Mouse (Mus musculus): ENCODE measurements around the gene Yif1a. TPM values are rescaled to one million over a fixed set of nuclear protein-coding genes. Genes with fewer than 3 reads are reported as not detected.

Gene Yif1a
- polyA plus RNA-seq, 1 experiment from 2014 or later, result 67.3 TPM

DNA sequence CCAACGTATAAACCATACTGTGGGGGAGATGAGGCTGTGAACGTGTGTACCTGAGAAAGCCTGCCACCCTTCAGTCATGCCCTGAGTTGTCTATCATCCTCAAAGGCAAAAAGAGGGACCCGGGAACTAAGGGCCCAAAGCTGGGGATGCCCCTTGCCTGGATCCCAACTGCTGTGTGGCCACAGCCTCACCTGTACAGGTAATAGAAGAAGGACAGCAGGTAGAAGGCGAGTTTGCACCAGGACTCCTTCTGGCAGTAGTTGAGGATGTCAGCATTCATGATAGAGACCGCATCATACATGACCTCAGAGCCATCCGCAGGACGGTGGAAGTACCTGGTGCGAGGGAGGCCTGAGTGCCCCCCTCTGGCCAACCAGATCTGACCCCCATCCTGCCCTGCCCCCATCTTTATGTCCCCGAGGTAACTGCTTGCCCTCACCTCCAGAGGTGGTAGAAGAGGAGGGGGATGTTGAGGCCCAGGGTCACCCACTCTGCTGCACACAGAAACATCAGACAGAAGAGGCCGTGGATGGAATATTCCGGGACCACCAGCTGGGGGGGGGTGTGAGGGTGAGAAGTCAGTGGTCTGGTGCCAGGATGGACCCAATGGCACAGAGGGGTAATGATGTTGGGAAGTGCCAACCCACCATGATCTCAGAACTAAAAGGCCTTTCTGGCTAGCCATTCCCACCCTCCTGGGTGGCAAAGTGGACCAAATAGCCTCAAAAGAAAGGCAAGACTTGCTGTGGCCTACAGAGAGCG lies 5.3 kb downstream of the Yif1a start:
- no peak overlapping the region; the same call in 1 of the 2 replicates for H3K4me2 ChIP-seq (replicated peaks)
- WGBS, result 74% methylated on average over 12 of the region's 12 CpGs

DNA sequence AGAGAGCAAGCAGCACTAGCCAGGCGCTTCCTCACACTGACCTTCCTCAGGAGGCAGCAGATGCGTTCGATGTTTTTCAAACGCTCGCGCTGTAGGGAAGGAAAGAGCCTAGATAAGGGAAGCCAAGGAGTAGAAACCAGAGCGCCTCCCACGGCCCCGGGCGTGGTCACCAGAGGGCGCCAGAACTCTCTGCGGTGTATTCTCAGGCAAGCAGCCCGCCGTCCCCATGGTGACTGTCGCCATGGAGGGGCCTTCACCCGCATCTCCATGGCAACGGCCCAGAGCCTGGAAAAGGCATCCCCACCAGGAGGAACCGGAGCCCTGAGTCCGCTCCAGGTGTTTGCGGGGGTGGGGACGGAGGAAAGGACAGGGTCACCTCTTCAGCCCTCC lies 5.9 kb downstream of the Yif1a start:
- Histone ChIP-seq H3K4me2 (replicated peaks) (peak overlapping the region; percentile 32), H3K27me3 (no peaks in the 10 kb centered on the region), H3K27ac (no peak overlapping the region), H3K36me3 (peaks cover 37% of the 10 kb centered on the region), H3K9me3 (no peaks in the 10 kb centered on the region), H3K4me3 (0 out of 2 replicates have a peak overlapping the region, but pooled peaks have one; percentile 2), H3K9ac (no peak overlapping the region), H3K4me1 (peaks cover 51% of the 10 kb centered on the region)
- peak; percentile 65 for ATAC-seq (ENCODE audit: insufficient number of reproducible peaks, insufficient read depth, low FRiP score, low TSS enrichment)
- WGBS, result 1% methylated on average over 21 of the region's 21 CpGs

More for the DNA sequence above, 5.3 kb downstream of the Yif1a start:
- Histone ChIP-seq H3K27ac (no peak overlapping the region), H3K27me3 (no peaks in the 10 kb centered on the region), H3K4me1 (peaks cover 51% of the 10 kb centered on the region), H3K4me3 (no peak overlapping the region), H3K9ac (no peak overlapping the region), H3K36me3 (peaks cover 35% of the 10 kb centered on the region), H3K9me3 (no peaks in the 10 kb centered on the region)
- ATAC-seq (ENCODE audit: insufficient number of reproducible peaks, insufficient read depth, low FRiP score, low TSS enrichment), result no peak

DNA sequence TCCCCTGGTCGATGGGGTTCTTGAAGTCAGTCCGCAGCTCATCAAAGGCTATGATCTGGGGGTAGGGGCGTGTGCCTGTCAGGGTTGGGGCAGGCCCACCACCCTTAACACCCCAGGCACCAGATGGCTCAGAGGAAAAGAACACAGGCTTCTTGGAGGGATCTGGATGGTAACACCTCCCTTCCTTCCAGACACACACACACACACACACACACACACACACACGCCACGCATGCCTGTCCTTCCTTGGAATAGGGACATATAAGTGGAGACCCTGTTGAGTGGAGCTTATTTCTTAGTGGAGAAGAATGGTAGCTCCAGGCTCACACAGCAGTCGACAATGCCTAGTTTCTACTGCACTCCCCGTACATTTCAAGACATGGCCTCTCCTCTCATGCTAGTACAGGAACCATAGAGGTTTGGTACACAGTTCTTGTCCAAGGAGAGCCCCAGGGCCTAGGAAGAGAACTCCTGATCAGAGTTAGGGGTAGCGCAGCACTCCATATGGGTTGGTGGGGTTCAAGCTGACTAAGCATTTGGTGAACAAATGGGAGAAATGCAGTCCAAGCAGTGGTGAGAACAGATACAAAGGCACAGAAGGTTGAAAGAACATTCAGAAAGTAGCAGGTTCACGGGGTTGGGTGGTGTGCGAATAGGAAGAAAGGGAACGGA lies 6.5 kb downstream of the Yif1a start:
- Histone ChIP-seq H3K27me3 (no peaks in the 10 kb centered on the region), H3K9ac (no peak overlapping the region), H3K9me3 (no peaks in the 10 kb centered on the region), H3K4me3 (0 out of 2 replicates have a peak overlapping the region, but pooled peaks have one; percentile 2), H3K27ac (peak overlapping the region; percentile 30; the same call in 1 of the 2 replicates), H3K4me1 (peaks cover 52% of the 10 kb centered on the region), H3K36me3 (peaks cover 43% of the 10 kb centered on the region), H3K4me2 (replicated peaks) (peak overlapping the region; percentile 98)
- 44% methylated on average over 11 of the region's 11 CpGs for WGBS
- ATAC-seq (ENCODE audit: insufficient number of reproducible peaks, insufficient read depth, low FRiP score, low TSS enrichment), result no peak

DNA sequence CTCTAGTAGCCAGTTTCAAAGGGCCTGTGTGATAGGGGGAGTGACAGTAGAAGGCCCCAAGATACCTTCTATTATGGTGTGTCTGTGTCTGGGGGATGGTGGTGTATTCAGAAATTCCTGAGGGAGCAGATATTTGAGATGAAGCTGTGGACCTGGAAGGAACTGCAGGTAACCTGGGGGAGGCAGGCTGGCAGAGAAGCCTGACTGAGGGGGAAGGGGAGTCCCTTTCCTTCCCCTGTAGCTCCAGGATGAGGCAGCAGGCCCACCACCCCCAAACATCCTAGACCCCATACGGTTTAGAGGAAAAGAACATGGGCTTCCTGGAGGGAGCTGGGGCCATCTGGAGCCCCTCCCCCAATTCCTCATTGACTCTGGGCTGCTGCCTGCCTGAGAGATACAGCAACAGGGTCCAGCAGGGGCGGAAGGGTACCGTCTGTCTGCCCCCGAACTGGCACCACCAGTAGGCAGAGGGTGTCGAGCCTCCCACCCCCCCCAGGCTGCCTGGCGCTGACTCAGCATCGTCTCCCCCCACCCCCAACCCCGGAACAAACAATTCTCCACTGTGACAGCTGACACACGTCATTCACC lies 7.6 kb downstream of the Yif1a start:
- Histone ChIP-seq H3K4me2 (replicated peaks) (peak overlapping the region; percentile 98), H3K4me1 (peaks cover 52% of the 10 kb centered on the region), H3K36me3 (peaks cover 47% of the 10 kb centered on the region), H3K9me3 (no peaks in the 10 kb centered on the region), H3K27ac (no peak overlapping the region), H3K4me3 (no peak overlapping the region), H3K27me3 (no peaks in the 10 kb centered on the region), H3K9ac (0 out of 2 replicates have a peak overlapping the region, but pooled peaks have one; percentile 12)
- ATAC-seq (ENCODE audit: insufficient number of reproducible peaks, insufficient read depth, low FRiP score, low TSS enrichment), result no peak
- 14% methylated on average over 9 of the region's 9 CpGs for WGBS

DNA sequence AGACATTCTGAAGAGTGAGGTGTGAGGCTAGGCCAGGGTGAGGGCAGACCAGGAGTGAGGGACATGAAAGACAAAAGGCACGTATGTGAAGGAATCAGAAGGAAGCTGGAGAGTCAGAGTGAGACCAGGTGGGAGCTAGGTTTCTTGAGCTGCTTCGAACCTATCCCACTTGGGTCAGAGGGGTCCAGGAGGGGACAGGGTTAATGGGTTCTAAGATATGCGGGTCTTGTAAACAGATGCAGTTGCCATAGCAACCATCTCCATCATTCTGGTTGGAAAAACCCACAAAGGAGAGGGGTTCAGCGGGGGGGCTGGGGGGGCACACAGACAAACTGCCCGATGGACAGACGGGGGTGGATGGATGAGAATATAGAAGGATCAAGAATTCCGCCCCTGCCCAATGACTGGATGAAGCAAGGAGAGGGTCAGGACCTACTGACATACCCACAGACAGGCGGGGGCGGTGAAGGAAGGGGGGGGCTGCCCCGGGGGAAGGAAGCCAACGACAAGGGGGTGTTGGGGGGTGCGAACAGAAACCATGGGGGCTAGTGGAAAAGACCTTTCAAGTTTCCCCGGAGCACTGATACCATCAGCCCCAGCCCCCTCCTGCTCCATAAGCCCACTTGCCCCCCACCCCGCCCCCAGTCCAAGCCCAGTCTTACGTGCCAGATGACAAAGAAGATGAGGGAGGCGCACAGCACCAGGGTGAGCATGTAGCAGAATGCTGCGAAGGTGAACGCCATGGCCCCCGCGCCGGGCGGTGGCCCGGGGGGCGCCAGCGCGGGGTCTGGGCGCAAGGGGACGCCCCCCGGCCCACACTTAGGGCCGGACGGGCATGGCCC lies 9.4 kb downstream of the Yif1a start:
- WGBS, result 5% methylated on average over 24 of the region's 31 CpGs
- H3K4me1 ChIP-seq, result peaks cover 52% of the 10 kb centered on the region
- 0 out of 2 replicates have a peak, but pooled peaks have one; percentile 7 for ATAC-seq (ENCODE audit: insufficient number of reproducible peaks, insufficient read depth, low FRiP score, low TSS enrichment)

DNA sequence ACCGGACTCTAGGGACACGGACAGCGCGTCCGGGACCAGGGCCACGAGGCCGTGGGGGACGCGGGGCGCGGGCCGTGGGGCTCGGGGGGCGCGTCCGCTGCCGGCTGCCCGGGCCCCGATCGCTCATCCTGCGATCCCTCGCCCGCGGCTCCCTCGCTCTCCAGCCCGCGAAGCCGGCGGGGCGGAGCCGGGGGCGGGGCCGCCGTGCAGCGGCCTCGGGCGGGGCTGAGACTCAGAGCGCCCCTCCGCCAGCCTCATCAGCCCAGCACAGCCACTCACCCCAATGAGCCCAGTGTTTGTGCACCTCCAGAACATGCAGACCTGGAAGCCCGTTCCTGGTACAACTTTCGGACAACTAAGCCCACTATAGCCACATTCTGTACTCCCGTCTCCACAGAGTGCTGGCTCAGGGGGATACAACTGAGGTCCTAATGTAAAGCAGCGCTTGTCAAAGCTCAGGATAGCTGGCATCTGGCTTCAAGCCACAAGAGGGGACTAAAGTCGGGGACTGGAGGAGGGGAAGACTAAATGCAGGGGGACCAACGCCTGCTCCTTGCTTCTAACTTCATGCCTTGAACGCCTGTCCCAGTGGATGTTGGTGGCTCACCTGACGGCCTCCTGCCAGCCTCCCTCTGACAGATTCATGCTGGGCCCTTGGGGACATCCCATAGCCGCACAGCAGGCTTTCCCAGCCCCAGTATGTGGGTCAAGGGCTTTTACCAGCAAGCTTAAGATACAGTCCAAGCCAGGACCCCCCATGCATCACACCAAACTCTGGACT lies 10.2 kb downstream of the Yif1a start, which contains the start of gene Cnih2:
Cnih2 (minus strand) TSS at position 159 of the 781 bp plus-strand sequence.
- peak; percentile 48 for ATAC-seq (ENCODE audit: insufficient number of reproducible peaks, insufficient read depth, low FRiP score, low TSS enrichment)
- WGBS, result 2% methylated on average over 48 of the region's 48 CpGs

More for the DNA sequence above, 9.4 kb downstream of the Yif1a start:
- Histone ChIP-seq H3K36me3 (peaks cover 47% of the 10 kb centered on the region), H3K27ac (peak overlapping the region; percentile 71; the same call in 1 of the 2 replicates), H3K27me3 (no peaks in the 10 kb centered on the region), H3K4me3 (peak overlapping the region; percentile 79), H3K9me3 (no peaks in the 10 kb centered on the region), H3K4me2 (replicated peaks) (peak overlapping the region; percentile 98), H3K9ac (peak overlapping the region; percentile 93)

DNA sequence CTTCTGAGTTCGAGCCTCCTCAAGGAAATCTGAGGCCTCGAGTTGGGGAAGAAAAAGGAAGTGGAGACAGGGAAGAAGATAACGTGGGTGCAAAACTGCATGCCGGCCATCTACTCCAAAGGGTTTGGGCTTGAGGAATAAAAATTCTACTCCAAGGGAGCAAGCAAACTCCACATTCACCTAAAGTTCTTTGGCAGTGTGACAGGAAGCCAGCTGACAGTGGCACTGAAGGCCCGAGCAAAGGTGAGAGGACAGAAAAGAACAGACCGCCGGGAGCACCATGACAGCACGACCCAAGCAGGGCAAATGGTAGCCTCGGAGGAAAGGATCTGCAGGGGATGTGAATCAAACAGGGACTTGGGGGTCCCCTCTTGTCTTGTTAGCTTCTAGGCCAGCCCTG lies 17.7 kb downstream of the Yif1a start:
- no peaks in the 10 kb centered on the region for H3K9me3 ChIP-seq
- H3K36me3 ChIP-seq, result peaks cover 69% of the 10 kb centered on the region
- 19% methylated on average over 9 of the region's 9 CpGs for WGBS
- peak overlapping the region; percentile 87 for H3K4me2 ChIP-seq (replicated peaks)
- peaks cover 12% of the 10 kb centered on the region for H3K4me1 ChIP-seq
- peak overlapping the region; percentile 79 for H3K4me3 ChIP-seq
- H3K27me3 ChIP-seq, result no peaks in the 10 kb centered on the region
- ATAC-seq (ENCODE audit: insufficient number of reproducible peaks, insufficient read depth, low FRiP score, low TSS enrichment), result no peak
- peak overlapping the region; percentile 91 for H3K27ac ChIP-seq
- H3K9ac ChIP-seq, result peak overlapping the region; percentile 87

More for the DNA sequence above, 10.2 kb downstream of the Yif1a start, which contains the start of gene Cnih2:
- H3K9me3 ChIP-seq, result no peaks in the 10 kb centered on the region
- H3K27me3 ChIP-seq, result no peaks in the 10 kb centered on the region
- peak within 1 kb of the TSS; percentile 98 for H3K4me2 ChIP-seq (replicated peaks)
- peak within 1 kb of the TSS; percentile 79 for H3K4me3 ChIP-seq
- H3K36me3 ChIP-seq, result peaks cover 48% of the 10 kb centered on the region
- H3K9ac ChIP-seq, result peak within 1 kb of the TSS; percentile 93
- H3K27ac ChIP-seq, result peak within 1 kb of the TSS; percentile 71
- peaks cover 52% of the 10 kb centered on the region for H3K4me1 ChIP-seq

DNA sequence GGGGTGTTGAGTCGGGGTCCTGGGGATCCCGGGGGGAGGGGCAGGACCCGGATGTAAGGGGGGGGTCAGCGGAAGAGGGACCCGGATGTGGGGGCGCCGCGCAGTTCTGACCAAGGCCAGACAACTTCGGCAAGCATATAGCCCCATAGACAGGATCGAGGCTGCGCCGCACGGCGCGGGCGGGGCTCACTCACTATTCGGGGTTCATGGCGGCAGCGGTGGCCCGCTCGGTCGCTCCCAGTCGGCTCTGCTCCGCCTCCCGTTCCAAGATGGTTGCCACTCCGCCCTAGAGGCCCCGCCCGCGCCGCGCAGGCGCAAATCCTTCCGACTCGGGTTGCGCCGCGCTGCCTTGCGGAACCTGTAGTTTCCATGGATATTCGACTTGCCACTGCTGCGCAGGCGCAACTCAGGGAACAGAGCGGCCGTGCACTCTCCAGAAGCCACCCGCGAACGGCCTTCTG lies 18.4 kb downstream of the Yif1a start, which contains the start of gene Rab1b:
Rab1b (minus strand) TSS at position 342 of the 461 bp plus-strand sequence.
- H3K4me1 ChIP-seq, result peaks cover 12% of the 10 kb centered on the region

DNA sequence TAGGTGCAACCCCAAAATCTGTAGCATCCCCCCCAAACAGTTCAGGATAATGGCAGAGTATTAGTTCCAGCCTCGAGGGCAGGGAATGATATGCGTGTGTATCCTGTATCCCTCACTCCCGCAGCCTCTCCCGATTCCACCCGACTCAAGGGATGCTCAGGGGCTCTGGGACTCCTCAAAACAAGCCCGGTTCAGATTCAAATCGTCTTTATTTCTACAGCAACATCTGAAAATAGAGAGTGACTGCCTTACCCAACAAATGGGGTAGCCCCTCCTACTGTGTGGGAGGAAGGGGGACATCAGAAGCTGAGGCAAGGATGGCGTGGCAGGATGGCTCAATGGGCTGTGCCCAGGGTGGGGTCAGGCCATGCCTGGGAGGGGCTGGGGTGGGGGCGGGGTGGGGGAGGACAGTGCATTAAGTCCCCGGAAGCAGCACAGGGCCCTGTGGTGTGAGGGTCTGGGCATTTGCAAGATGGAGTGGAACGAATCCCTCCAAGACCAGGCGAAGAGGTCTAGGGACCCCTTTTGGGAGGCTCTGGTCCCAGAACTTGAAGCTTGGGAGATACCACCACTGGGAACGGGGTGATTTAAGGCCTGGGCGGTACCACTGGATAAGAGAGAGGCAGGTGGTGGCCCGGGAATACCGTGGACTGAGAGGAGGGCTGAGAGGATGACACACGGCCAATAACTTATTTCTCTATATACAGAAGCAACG lies 19.4 kb downstream of the Yif1a start:
- H3K27ac ChIP-seq, result no peak overlapping the region
- peaks cover 12% of the 10 kb centered on the region for H3K4me1 ChIP-seq
- ATAC-seq (ENCODE audit: insufficient number of reproducible peaks, insufficient read depth, low FRiP score, low TSS enrichment), result no peak
- H3K4me3 ChIP-seq, result no peak overlapping the region
- no peak overlapping the region for H3K4me2 ChIP-seq (replicated peaks)
- no peaks in the 10 kb centered on the region for H3K27me3 ChIP-seq
- peaks cover 67% of the 10 kb centered on the region for H3K36me3 ChIP-seq
- WGBS, result 74% methylated on average over 18 of the region's 18 CpGs
- no peaks in the 10 kb centered on the region for H3K9me3 ChIP-seq
- no peak overlapping the region for H3K9ac ChIP-seq

More for the DNA sequence above, 18.4 kb downstream of the Yif1a start, which contains the start of gene Rab1b:
- H3K4me2 ChIP-seq (replicated peaks), result peak within 1 kb of the TSS; percentile 87
- peak within 1 kb of the TSS; percentile 91 for H3K27ac ChIP-seq
- no peaks in the 10 kb centered on the region for H3K9me3 ChIP-seq
- H3K36me3 ChIP-seq, result peaks cover 69% of the 10 kb centered on the region
- H3K27me3 ChIP-seq, result no peaks in the 10 kb centered on the region
- peak; percentile 93 for ATAC-seq (ENCODE audit: insufficient number of reproducible peaks, insufficient read depth, low FRiP score, low TSS enrichment)
- H3K4me3 ChIP-seq, result peak within 1 kb of the TSS; percentile 79
- WGBS, result under 1% methylated on average over 46 of the region's 46 CpGs
- peak within 1 kb of the TSS; percentile 87 for H3K9ac ChIP-seq

DNA sequence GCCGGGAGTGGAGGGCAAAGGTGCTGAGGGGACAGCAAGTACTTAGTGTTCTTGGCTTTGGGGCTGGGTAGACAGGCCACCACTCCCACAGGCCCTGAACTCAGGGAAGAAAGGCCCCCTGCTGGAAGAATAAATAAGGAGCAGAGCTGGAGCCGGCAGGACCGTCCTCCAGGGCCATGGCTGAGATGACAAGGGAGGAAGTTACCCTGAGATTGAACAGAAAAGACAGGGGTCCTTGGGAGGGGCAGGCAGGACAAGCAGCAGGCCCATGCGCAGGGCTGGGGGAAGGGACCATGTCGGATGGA lies 19.9 kb downstream of the Yif1a start:
- Histone ChIP-seq H3K4me3 (no peak overlapping the region), H3K9me3 (no peaks in the 10 kb centered on the region), H3K4me2 (replicated peaks) (no peak overlapping the region), H3K36me3 (peaks cover 64% of the 10 kb centered on the region), H3K27me3 (no peaks in the 10 kb centered on the region), H3K4me1 (peaks cover 12% of the 10 kb centered on the region), H3K27ac (no peak overlapping the region), H3K9ac (no peak overlapping the region)
- no peak for ATAC-seq (ENCODE audit: insufficient number of reproducible peaks, insufficient read depth, low FRiP score, low TSS enrichment)
- 21% methylated on average over 5 of the region's 5 CpGs for WGBS
